Mouse (Mus musculus) intestine, postnatal 0 days (tissue): ENCODE measurements at regions not wholly inside any gene's neighbourhood (a gene's known extent, or its start where the extent isn't known, plus 50 kb on each side); places are given as distances from the start of the nearest gene placed in this dataset.

Experiments
- ATAC-seq: fragments of 200-750 bp; cut with Nextera tagmentation; 2 replicates; pipeline ENCODE4 v1.8.0; 2017; ENCODE audit warnings: mild to moderate bottlenecking, moderate TSS enrichment, moderate library complexity
- H3K27ac ChIP-seq: fragments of 300-500 bp; sonication (generic); 2 replicates; pipeline ENCODE4 v1.5.1; 2014; ENCODE audit warnings: mild to moderate bottlenecking, low read depth, low read length, moderate library complexity
- H3K27me3 ChIP-seq: fragments of 300-500 bp; sonication (generic); replicated peaks from 2 replicates; pipeline ENCODE4 v1.6.1; 2014; ENCODE audit warnings: low read length, mixed read lengths; ENCODE audit not compliant: control insufficient read depth, insufficient read depth
- H3K36me3 ChIP-seq: fragments of 300-500 bp; sonication (generic); 2 replicates; pipeline ENCODE4 v1.6.1; 2014; ENCODE audit warnings: mild to moderate bottlenecking, moderate library complexity; ENCODE audit not compliant: control insufficient read depth, insufficient read depth
- H3K4me1 ChIP-seq: fragments of 300-500 bp; sonication (generic); replicated peaks from 2 replicates; pipeline ENCODE4 v1.6.1; 2014; ENCODE audit warnings: antibody characterized with exemption, low read length, mixed read lengths; ENCODE audit not compliant: control insufficient read depth, insufficient read depth
- H3K4me2 ChIP-seq: fragments of 300-500 bp; sonication (generic); replicated peaks from 2 replicates; pipeline ENCODE4 v1.6.1; 2014; ENCODE audit warnings: low read depth, mild to moderate bottlenecking, moderate library complexity
- H3K4me3 ChIP-seq: fragments of 300-500 bp; sonication (generic); 2 replicates; pipeline ENCODE4 v1.5.1; 2014; ENCODE audit warnings: low read depth, low read length
- H3K9ac ChIP-seq: fragments of 300-500 bp; sonication (generic); 2 replicates; pipeline ENCODE4 v1.6.1; 2014; ENCODE audit warnings: mild to moderate bottlenecking, low read depth, low read length
- H3K9me3 ChIP-seq: fragments of 300-500 bp; sonication (generic); 2 replicates; pipeline ENCODE4 v1.6.1; 2016; ENCODE audit warnings: mixed run types; ENCODE audit not compliant: control insufficient read depth
- CTCF ChIP-seq: sonication (generic); IDR thresholded peaks from 2 replicates; pipeline ENCODE4 v1.5.1; 2016; ENCODE audit warnings: low read depth, mild to moderate bottlenecking, control low read depth, antibody characterized with exemption, moderate library complexity
- WGBS: fragments of 180-500 bp; shearing (Covaris S2); extraction: QIAGEN DNeasy Blood & Tissue Kit; methylation state at CpG from one replicate; pipeline ENCODE4 v1.1.7; 2014; 5-methylcytosine and 5-hydroxymethylcytosine counted together

GRCm38 (mm10) chr9:12946088-12946487, 299.5 kb downstream of the Jrkl start:
- Histone ChIP-seq H3K9me3 (no peaks in the 10 kb centered on the region), H3K36me3 (no peaks in the 10 kb centered on the region), H3K27ac (no peak overlapping the region), H3K27me3 (no peaks in the 10 kb centered on the region), H3K4me2 (no peak overlapping the region), H3K9ac (no peak overlapping the region), H3K4me3 (no peak overlapping the region), H3K4me1 (no peaks in the 10 kb centered on the region)
- ATAC-seq = no peak
- WGBS = 72% methylated on average over 1 of the region's 1 CpGs
- TF ChIP-seq CTCF = no peak

DNA sequence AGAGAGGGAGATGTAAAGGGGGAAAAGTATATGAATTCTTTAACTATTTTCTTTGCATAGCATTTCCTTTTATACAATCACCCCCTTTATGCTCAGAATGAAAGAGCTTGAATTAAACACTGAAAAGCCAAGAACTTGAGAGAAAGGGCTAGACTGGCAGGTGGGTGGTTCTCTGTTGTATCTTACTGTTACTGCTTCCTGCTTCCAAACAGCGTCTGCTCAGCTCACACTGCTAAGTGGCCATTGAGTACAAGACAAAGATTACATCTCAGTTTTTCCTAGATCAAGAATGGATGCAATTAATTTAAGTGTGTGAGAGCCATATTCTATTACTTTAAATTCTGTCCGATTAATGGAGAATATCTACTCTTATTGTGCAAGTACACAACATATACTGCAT, 300.2 kb downstream of the Jrkl start:
- ATAC-seq = no peak
- no peak for TF ChIP-seq CTCF
- Histone ChIP-seq H3K4me2 (no peak overlapping the region), H3K27me3 (no peaks in the 10 kb centered on the region), H3K4me3 (no peak overlapping the region), H3K9ac (no peak overlapping the region), H3K36me3 (no peaks in the 10 kb centered on the region), H3K4me1 (no peaks in the 10 kb centered on the region), H3K9me3 (no peaks in the 10 kb centered on the region), H3K27ac (no peak overlapping the region)
- 69% methylated on average over 2 of the region's 2 CpGs for WGBS

GRCm38 (mm10) chr9:12945037-12945436, 300.6 kb downstream of the Jrkl start:
- Histone ChIP-seq H3K4me3 (no peak overlapping the region), H3K36me3 (no peaks in the 10 kb centered on the region), H3K4me1 (no peaks in the 10 kb centered on the region), H3K4me2 (no peak overlapping the region), H3K27me3 (no peaks in the 10 kb centered on the region), H3K9ac (no peak overlapping the region), H3K27ac (no peak overlapping the region), H3K9me3 (no peaks in the 10 kb centered on the region)
- WGBS = 49% methylated on average over 4 of the region's 4 CpGs
- no peak for TF ChIP-seq CTCF
- ATAC-seq = no peak

DNA sequence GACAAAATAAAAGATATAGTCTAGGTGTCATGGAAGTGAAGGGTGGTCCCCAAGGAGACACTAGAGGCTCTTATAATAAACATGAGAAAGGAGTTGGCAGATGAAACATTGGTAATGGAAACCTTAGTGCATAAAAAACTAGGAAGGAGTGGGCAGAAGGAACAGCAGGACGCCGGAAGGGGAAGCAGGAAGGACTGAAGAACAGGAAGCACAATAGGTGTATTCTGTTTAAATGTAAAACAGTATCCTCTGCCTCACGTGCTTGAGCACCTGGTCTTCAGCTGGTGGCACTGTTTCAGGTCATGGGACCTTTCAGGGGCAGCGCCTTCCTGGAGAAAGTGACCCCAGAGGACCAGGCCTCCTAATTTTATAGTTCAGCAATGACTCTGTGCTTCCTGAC, 310.6 kb downstream of the Jrkl start:
- no peaks in the 10 kb centered on the region for H3K9me3 ChIP-seq
- H3K4me1 ChIP-seq = no peaks in the 10 kb centered on the region
- no peaks in the 10 kb centered on the region for H3K27me3 ChIP-seq
- no peak for ATAC-seq
- TF ChIP-seq CTCF = no peak
- H3K9ac ChIP-seq = no peak overlapping the region
- H3K27ac ChIP-seq = no peak overlapping the region
- WGBS = 81% methylated on average over 4 of the region's 4 CpGs
- no peaks in the 10 kb centered on the region for H3K36me3 ChIP-seq
- H3K4me3 ChIP-seq = no peak overlapping the region
- H3K4me2 ChIP-seq = no peak overlapping the region

DNA sequence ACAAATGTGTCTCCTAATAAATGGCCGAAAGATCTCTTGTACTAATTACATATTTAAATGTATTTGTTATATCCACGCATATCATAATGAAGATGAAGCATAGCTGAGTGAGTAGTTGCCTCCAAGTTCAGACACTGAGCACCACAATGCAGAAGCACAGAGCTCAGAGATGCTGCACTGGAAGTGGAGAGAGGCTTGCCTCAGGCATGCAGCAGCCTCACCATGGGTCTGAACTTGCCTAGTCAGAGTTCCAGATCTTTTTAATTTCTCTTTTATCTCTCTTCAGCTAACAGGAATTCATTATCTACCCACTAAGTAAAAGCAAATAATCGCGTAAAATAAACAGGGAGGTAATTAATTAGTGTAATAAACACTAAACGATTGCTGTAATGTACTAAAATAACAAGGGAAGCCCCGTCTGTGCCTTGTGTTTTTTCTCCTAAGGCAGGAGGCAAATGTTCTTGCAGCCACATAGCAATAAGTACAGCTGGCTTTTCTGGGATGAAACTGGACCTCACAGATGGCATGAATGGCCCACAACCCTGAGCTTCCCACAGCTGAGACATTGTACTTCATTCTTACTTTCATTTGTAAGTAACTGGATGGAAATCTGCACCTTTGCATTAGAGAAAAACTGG, 320.0 kb downstream of the Jrkl start:
- no peak overlapping the region for H3K4me2 ChIP-seq
- no peak for ATAC-seq
- no peaks in the 10 kb centered on the region for H3K9me3 ChIP-seq
- H3K36me3 ChIP-seq = no peaks in the 10 kb centered on the region
- TF ChIP-seq CTCF = no peak
- H3K9ac ChIP-seq = no peak overlapping the region
- no peak overlapping the region for H3K27ac ChIP-seq
- no peaks in the 10 kb centered on the region for H3K4me1 ChIP-seq
- H3K4me3 ChIP-seq = no peak overlapping the region
- no peaks in the 10 kb centered on the region for H3K27me3 ChIP-seq
- 58% methylated on average over 6 of the region's 6 CpGs for WGBS

DNA sequence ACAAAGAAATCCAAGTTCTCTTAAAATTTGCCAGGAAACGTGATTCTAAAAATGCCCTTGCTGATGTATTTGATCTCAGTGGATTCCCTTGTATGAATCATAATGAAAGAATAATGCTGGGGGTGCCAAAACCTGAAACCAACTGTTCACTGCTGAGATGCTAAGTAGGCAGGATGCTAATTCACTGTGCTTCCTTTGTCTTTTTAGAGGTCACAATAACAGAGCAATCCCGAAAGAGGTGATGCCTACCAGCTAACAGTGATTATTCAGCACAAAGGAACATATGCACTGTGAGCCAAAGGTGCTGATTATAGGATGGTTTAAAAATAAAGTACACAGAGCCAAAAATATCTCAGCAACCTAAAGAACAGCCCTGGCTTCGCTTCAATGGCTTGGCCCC, 344.9 kb downstream of the Jrkl start:
- 68% methylated on average over 3 of the region's 3 CpGs for WGBS
- no peak overlapping the region for H3K9ac ChIP-seq
- ATAC-seq = no peak
- H3K36me3 ChIP-seq = no peaks in the 10 kb centered on the region
- H3K27me3 ChIP-seq = no peaks in the 10 kb centered on the region
- no peak overlapping the region for H3K4me2 ChIP-seq
- TF ChIP-seq CTCF = no peak
- no peaks in the 10 kb centered on the region for H3K4me1 ChIP-seq
- no peak overlapping the region for H3K27ac ChIP-seq
- H3K4me3 ChIP-seq = no peak overlapping the region
- no peaks in the 10 kb centered on the region for H3K9me3 ChIP-seq
